Mouse (Mus musculus): ENCODE measurements around the gene AI661453. TPM values are rescaled to one million over a fixed set of nuclear protein-coding genes. Genes with fewer than 3 reads are reported as not detected.

The AI661453 gene
- polyA plus RNA-seq, 1 experiment from 2014 or later: 2.4 TPM

- no peak overlapping the region for H3K4me3 ChIP-seq (ENCODE audit: low read depth, low read length)
- WGBS: 14% methylated on average over 8 of the region's 8 CpGs
- no peak overlapping the region for H3K4me2 ChIP-seq (ENCODE audit: low read depth, low read length)
- peaks cover 6% of the 10 kb centered on the region for H3K4me1 ChIP-seq (ENCODE audit: control insufficient read depth, insufficient read depth, low read length)
- no peak overlapping the region for H3K27ac ChIP-seq (replicated peaks; ENCODE audit: low read depth, low read length)
- H3K27me3 ChIP-seq (replicated peaks; ENCODE audit: control insufficient read depth, insufficient read depth, low read length): peaks cover 11% of the 10 kb centered on the region; the same call in 1 of the 2 replicates
- no peak for ATAC-seq (ENCODE audit: low read depth)
- no peaks in the 10 kb centered on the region for H3K9me3 ChIP-seq (ENCODE audit: control insufficient read depth, low read length)
- H3K9ac ChIP-seq (ENCODE audit: low read depth, low read length): no peak overlapping the region
- no peak for DNase-seq (ENCODE audit: low spot score)
- no peaks in the 10 kb centered on the region for H3K36me3 ChIP-seq (ENCODE audit: control insufficient read depth, insufficient read depth, low read length)
Measured at GRCm38 (mm10) chr17:47473434-47473974, 37.1 kb downstream of the AI661453 start.

- no peak for DNase-seq (ENCODE audit: low spot score)
- Histone ChIP-seq H3K9ac (ENCODE audit: low read depth, low read length) (no peak overlapping the region), H3K9me3 (ENCODE audit: control insufficient read depth, low read length) (no peaks in the 10 kb centered on the region), H3K27me3 (replicated peaks; ENCODE audit: control insufficient read depth, insufficient read depth, low read length) (0 out of 2 replicates have a peak, but pooled peaks cover 4% of the 10 kb centered on the region), H3K36me3 (ENCODE audit: control insufficient read depth, insufficient read depth, low read length) (no peaks in the 10 kb centered on the region), H3K4me1 (ENCODE audit: control insufficient read depth, insufficient read depth, low read length) (peaks cover 6% of the 10 kb centered on the region), H3K4me3 (ENCODE audit: low read depth, low read length) (no peak overlapping the region), H3K27ac (replicated peaks; ENCODE audit: low read depth, low read length) (no peak overlapping the region), H3K4me2 (ENCODE audit: low read depth, low read length) (no peak overlapping the region)
- WGBS: 82% methylated on average over 4 of the region's 4 CpGs
- ATAC-seq (ENCODE audit: low read depth): no peak
Measured at GRCm38 (mm10) chr17:47474250-47474649, 37.8 kb downstream of the AI661453 start.

GRCm38 (mm10) chr17:47475181-47475580 is 38.8 kb downstream of the AI661453 start:
- H3K27ac ChIP-seq (replicated peaks; ENCODE audit: low read depth, low read length): no peak overlapping the region
- no peaks in the 10 kb centered on the region for H3K36me3 ChIP-seq (ENCODE audit: control insufficient read depth, insufficient read depth, low read length)
- ATAC-seq (ENCODE audit: low read depth): no peak
- H3K27me3 ChIP-seq (replicated peaks; ENCODE audit: control insufficient read depth, insufficient read depth, low read length): no peaks in the 10 kb centered on the region
- H3K9me3 ChIP-seq (ENCODE audit: control insufficient read depth, low read length): no peaks in the 10 kb centered on the region
- DNase-seq (ENCODE audit: low spot score): no peak
- no peak overlapping the region for H3K4me2 ChIP-seq (ENCODE audit: low read depth, low read length)
- peaks cover 6% of the 10 kb centered on the region for H3K4me1 ChIP-seq (ENCODE audit: control insufficient read depth, insufficient read depth, low read length)
- H3K4me3 ChIP-seq (ENCODE audit: low read depth, low read length): no peak overlapping the region
- no peak overlapping the region for H3K9ac ChIP-seq (ENCODE audit: low read depth, low read length)
- 87% methylated on average over 4 of the region's 4 CpGs for WGBS

GRCm38 (mm10) chr17:47475714-47476113 is 39.3 kb downstream of the AI661453 start:
- H3K4me3 ChIP-seq (ENCODE audit: low read depth, low read length): no peak overlapping the region
- H3K9me3 ChIP-seq (ENCODE audit: control insufficient read depth, low read length): no peaks in the 10 kb centered on the region
- no peak overlapping the region for H3K4me2 ChIP-seq (ENCODE audit: low read depth, low read length)
- DNase-seq (ENCODE audit: low spot score) (no peak), ATAC-seq (ENCODE audit: low read depth) (no peak)
- H3K9ac ChIP-seq (ENCODE audit: low read depth, low read length): no peak overlapping the region
- WGBS: 64% methylated on average over 3 of the region's 3 CpGs
- H3K4me1 ChIP-seq (ENCODE audit: control insufficient read depth, insufficient read depth, low read length): peaks cover 3% of the 10 kb centered on the region
- H3K27me3 ChIP-seq (replicated peaks; ENCODE audit: control insufficient read depth, insufficient read depth, low read length): no peaks in the 10 kb centered on the region
- no peak overlapping the region for H3K27ac ChIP-seq (replicated peaks; ENCODE audit: low read depth, low read length)
- H3K36me3 ChIP-seq (ENCODE audit: control insufficient read depth, insufficient read depth, low read length): no peaks in the 10 kb centered on the region

GRCm38 (mm10) chr17:47479887-47480286 is 43.5 kb downstream of the AI661453 start:
- Histone ChIP-seq H3K9me3 (ENCODE audit: control insufficient read depth, low read length) (no peaks in the 10 kb centered on the region), H3K4me3 (ENCODE audit: low read depth, low read length) (no peak overlapping the region), H3K4me2 (ENCODE audit: low read depth, low read length) (no peak overlapping the region), H3K4me1 (ENCODE audit: control insufficient read depth, insufficient read depth, low read length) (no peaks in the 10 kb centered on the region; the same call in 1 of the 2 replicates), H3K27me3 (replicated peaks; ENCODE audit: control insufficient read depth, insufficient read depth, low read length) (no peaks in the 10 kb centered on the region), H3K9ac (ENCODE audit: low read depth, low read length) (no peak overlapping the region), H3K36me3 (ENCODE audit: control insufficient read depth, insufficient read depth, low read length) (no peaks in the 10 kb centered on the region), H3K27ac (replicated peaks; ENCODE audit: low read depth, low read length) (no peak overlapping the region)
- DNase-seq (ENCODE audit: low spot score): no peak
- no peak for ATAC-seq (ENCODE audit: low read depth)
- 72% methylated on average over 3 of the region's 3 CpGs for WGBS

GRCm38 (mm10) chr17:47482401-47482800 is 46.0 kb downstream of the AI661453 start:
- H3K4me1 ChIP-seq (ENCODE audit: control insufficient read depth, insufficient read depth, low read length): peaks cover 3% of the 10 kb centered on the region; the same call in 1 of the 2 replicates
- no peaks in the 10 kb centered on the region for H3K27me3 ChIP-seq (replicated peaks; ENCODE audit: control insufficient read depth, insufficient read depth, low read length)
- 51% methylated on average over 2 of the region's 2 CpGs for WGBS

GRCm38 (mm10) chr17:47484241-47484921 is 48.0 kb downstream of the AI661453 start:
- H3K9me3 ChIP-seq (ENCODE audit: control insufficient read depth, low read length): no peaks in the 10 kb centered on the region
- H3K9ac ChIP-seq (ENCODE audit: low read depth, low read length): no peak overlapping the region
- peaks cover 12% of the 10 kb centered on the region for H3K36me3 ChIP-seq (ENCODE audit: control insufficient read depth, insufficient read depth, low read length)
- peak overlapping the region; percentile 56 for H3K27ac ChIP-seq (replicated peaks; ENCODE audit: low read depth, low read length)
- no peak overlapping the region for H3K4me2 ChIP-seq (ENCODE audit: low read depth, low read length)
- 44% methylated on average over 1 of the region's 1 CpGs for WGBS
- peak; percentile 84 for DNase-seq (ENCODE audit: low spot score)
- H3K4me3 ChIP-seq (ENCODE audit: low read depth, low read length): no peak overlapping the region
- ATAC-seq (ENCODE audit: low read depth): peak; percentile 86
- H3K27me3 ChIP-seq (replicated peaks; ENCODE audit: control insufficient read depth, insufficient read depth, low read length): no peaks in the 10 kb centered on the region
- peaks cover 3% of the 10 kb centered on the region; the same call in 1 of the 2 replicates for H3K4me1 ChIP-seq (ENCODE audit: control insufficient read depth, insufficient read depth, low read length)

More at GRCm38 (mm10) chr17:47482401-47482800, 46.0 kb downstream of the AI661453 start:
- Histone ChIP-seq H3K27ac (replicated peaks; ENCODE audit: low read depth, low read length) (no peak overlapping the region), H3K9me3 (ENCODE audit: control insufficient read depth, low read length) (no peaks in the 10 kb centered on the region), H3K36me3 (ENCODE audit: control insufficient read depth, insufficient read depth, low read length) (no peaks in the 10 kb centered on the region), H3K4me2 (ENCODE audit: low read depth, low read length) (no peak overlapping the region), H3K4me3 (ENCODE audit: low read depth, low read length) (no peak overlapping the region), H3K9ac (ENCODE audit: low read depth, low read length) (no peak overlapping the region)
- ATAC-seq (ENCODE audit: low read depth) (no peak), DNase-seq (ENCODE audit: low spot score) (peak; percentile 54)

- ATAC-seq (ENCODE audit: low read depth): no peak
- Histone ChIP-seq H3K9ac (ENCODE audit: low read depth, low read length) (no peak overlapping the region), H3K9me3 (ENCODE audit: control insufficient read depth, low read length) (no peaks in the 10 kb centered on the region), H3K4me3 (ENCODE audit: low read depth, low read length) (no peak overlapping the region), H3K27ac (replicated peaks; ENCODE audit: low read depth, low read length) (peak overlapping the region; percentile 56), H3K27me3 (replicated peaks; ENCODE audit: control insufficient read depth, insufficient read depth, low read length) (no peaks in the 10 kb centered on the region), H3K4me1 (ENCODE audit: control insufficient read depth, insufficient read depth, low read length) (peaks cover 3% of the 10 kb centered on the region; the same call in 1 of the 2 replicates), H3K4me2 (ENCODE audit: low read depth, low read length) (no peak overlapping the region), H3K36me3 (ENCODE audit: control insufficient read depth, insufficient read depth, low read length) (peaks cover 18% of the 10 kb centered on the region)
- 14% methylated on average over 3 of the region's 3 CpGs for WGBS
- no peak for DNase-seq (ENCODE audit: low spot score)
Measured at GRCm38 (mm10) chr17:47484993-47485392, 48.6 kb downstream of the AI661453 start.
